Mouse (Mus musculus) spleen, postnatal 0 days (tissue): ENCODE data around the gene Ppp3ca. TPM values are rescaled to one million over a fixed set of nuclear protein-coding genes. Genes with fewer than 3 reads are reported as not detected.

Source experiments
- polyA plus RNA-seq: library from polyadenylated mRNA; unstranded; fragments of >200 nt; fragmentation: Nextera tagmentation; extraction: Ambion mirVana; gene quantifications from 2 replicates; pipeline ENCODE4 v1.2.1, GENCODE M21; 2015

Gene Ppp3ca
- 27.2 and 33.0 TPM in 2 replicates for polyA plus RNA-seq

DNA sequence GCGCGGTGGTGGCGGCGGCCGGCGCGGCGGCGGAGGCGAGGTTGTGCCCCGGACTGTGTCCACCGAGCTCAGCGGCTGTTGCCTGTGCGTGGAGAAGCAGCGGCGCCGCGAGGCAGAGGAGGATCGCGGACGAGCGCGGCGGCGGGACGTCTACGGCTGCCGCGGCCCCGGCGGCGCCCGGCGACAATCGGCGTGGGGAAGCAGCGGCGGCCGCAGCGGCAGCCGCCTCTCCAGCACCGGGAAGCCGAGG, at the start of gene Ppp3ca:
Gene Ppp3ca (plus strand): TSS at position 15 of the 250 bp plus-strand sequence.

